ENCODE assay signal across 10 mouse cellular contexts in genomic region chr4:47503045-47503444, GRCm38 (mm10). TPM values are rescaled to one million over a fixed set of nuclear protein-coding genes. Genes with fewer than 3 reads are reported as not detected.
DNase-seq lines count a peak whose midpoint lies in the region; ATAC-seq lines count a peak whose summit lies in the region.
"Had no signal": no experiment of that assay in that cellular context is flagged by ENCODE, and none has a peak within 500 bp of the region (broad histone marks: within the 10 kb centered on the region; RNA-seq: fewer than 3 reads in every experiment).

No protein-coding gene starts in this region.

- 81% methylated on average over 6 of the region's 6 CpGs for WGBS in hindbrain, embryonic 11.5 days
- WGBS in hindbrain, embryonic 10.5 days, result 82% methylated on average over 6 of the region's 6 CpGs
- WGBS in midbrain, embryonic 16.5 days, result 84% methylated on average over 6 of the region's 6 CpGs
- WGBS in midbrain, embryonic 10.5 days, result 84% methylated on average over 6 of the region's 6 CpGs

- H3K9ac ChIP-seq in hindbrain, embryonic 11.5 days (ENCODE audit: low read depth, low read length), result no peak overlapping the region
- no peak overlapping the region for H3K9ac ChIP-seq in midbrain, embryonic 16.5 days (ENCODE audit: low read depth, low read length)
- H3K9ac ChIP-seq: forebrain, embryonic 12.5 days had no signal

- no peaks in the 10 kb centered on the region for H3K36me3 ChIP-seq in hindbrain, embryonic 11.5 days (ENCODE audit: control insufficient read depth, insufficient read depth, low read length)
- H3K36me3 ChIP-seq in hindbrain, embryonic 10.5 days, result no peaks in the 10 kb centered on the region
- H3K36me3 ChIP-seq in midbrain, embryonic 16.5 days (ENCODE audit: control insufficient read depth, insufficient read depth, low read length), result no peaks in the 10 kb centered on the region
- H3K36me3 ChIP-seq in midbrain, embryonic 10.5 days, result no peaks in the 10 kb centered on the region
- H3K36me3 ChIP-seq: forebrain, embryonic 12.5 days had no signal

- H3K4me3 ChIP-seq in hindbrain, embryonic 11.5 days (ENCODE audit: low read depth, low read length), result no peak overlapping the region
- no peak overlapping the region for H3K4me3 ChIP-seq in hindbrain, embryonic 10.5 days
- H3K4me3 ChIP-seq in midbrain, embryonic 16.5 days (ENCODE audit: low read depth, low read length), result no peak overlapping the region
- H3K4me3 ChIP-seq in midbrain, embryonic 10.5 days, result no peak overlapping the region
- H3K4me3 ChIP-seq: forebrain, embryonic 12.5 days had no signal

- peak; percentile 60 for ATAC-seq in frontal cortex, adult (ENCODE audit: low TSS enrichment)
- ATAC-seq in hindbrain, embryonic 11.5 days (ENCODE audit: low FRiP score), result no peak
- ATAC-seq in midbrain, embryonic 16.5 days, result no peak
- 0 out of 2 replicates have a peak, but pooled peaks have one; percentile 11 for ATAC-seq in megakaryocyte-erythroid progenitor cell, adult 5-6 weeks (replicated peaks; ENCODE audit: low FRiP score, low TSS enrichment, poor library complexity, severe bottlenecking)
- ATAC-seq: activated CD4-positive, CD25-positive, alpha-beta regulatory T cell, adult 4 months had no signal

- no peak overlapping the region for H3K27ac ChIP-seq in hindbrain, embryonic 11.5 days (ENCODE audit: low read depth, low read length)
- H3K27ac ChIP-seq in hindbrain, embryonic 10.5 days, result no peak overlapping the region
- no peak overlapping the region for H3K27ac ChIP-seq in midbrain, embryonic 16.5 days (ENCODE audit: low read length)
- no peak overlapping the region for H3K27ac ChIP-seq in midbrain, embryonic 10.5 days (replicated peaks)
- H3K27ac ChIP-seq: forebrain, embryonic 12.5 days had no signal

- no peaks in the 10 kb centered on the region for H3K4me1 ChIP-seq in hindbrain, embryonic 11.5 days (replicated peaks; ENCODE audit: control insufficient read depth, insufficient read depth, low read length)
- peaks cover 1% of the 10 kb centered on the region; the same call in 1 of the 2 replicates for H3K4me1 ChIP-seq in hindbrain, embryonic 10.5 days (replicated peaks)
- H3K4me1 ChIP-seq in midbrain, embryonic 16.5 days (ENCODE audit: control insufficient read depth, insufficient read depth, low read length), result no peaks in the 10 kb centered on the region
- no peaks in the 10 kb centered on the region for H3K4me1 ChIP-seq in midbrain, embryonic 10.5 days
- H3K4me1 ChIP-seq: forebrain, embryonic 12.5 days had no signal

- H3K9me3 ChIP-seq in hindbrain, embryonic 11.5 days (ENCODE audit: control insufficient read depth, low read length), result no peaks in the 10 kb centered on the region
- H3K9me3 ChIP-seq in hindbrain, embryonic 10.5 days, result no peaks in the 10 kb centered on the region
- H3K9me3 ChIP-seq in midbrain, embryonic 16.5 days (replicated peaks; ENCODE audit: control insufficient read depth, low read length, poor library complexity, severe bottlenecking), result no peaks in the 10 kb centered on the region
- H3K9me3 ChIP-seq in midbrain, embryonic 10.5 days (replicated peaks), result no peaks in the 10 kb centered on the region
- H3K9me3 ChIP-seq: forebrain, embryonic 12.5 days had no signal

- DNase-seq in frontal cortex, adult 2 months (ENCODE audit: extremely low spot score in 1 of 2, low spot score in 1 of 2), result no peak
- DNase-seq in hindbrain, embryonic 11.5 days (ENCODE audit: low spot score), result peak; percentile 12
- no peak for DNase-seq in hindbrain, embryonic 10.5 days (ENCODE audit: low spot score)
- DNase-seq in midbrain, embryonic 10.5 days (ENCODE audit: low spot score), result no peak
- no peak for DNase-seq in thymus, adult 18-20 months

- H3K4me2 ChIP-seq in hindbrain, embryonic 11.5 days (replicated peaks; ENCODE audit: low read depth, low read length), result no peak overlapping the region
- 0 out of 2 replicates have a peak overlapping the region, but pooled peaks have one; percentile 1 for H3K4me2 ChIP-seq in midbrain, embryonic 16.5 days (ENCODE audit: low read length)
- H3K4me2 ChIP-seq: forebrain, embryonic 12.5 days had no signal

- H3K27me3 ChIP-seq in hindbrain, embryonic 11.5 days (ENCODE audit: control insufficient read depth, insufficient read depth, low read length), result no peaks in the 10 kb centered on the region
- H3K27me3 ChIP-seq in hindbrain, embryonic 10.5 days (ENCODE audit: insufficient read depth, poor library complexity, severe bottlenecking), result no peaks in the 10 kb centered on the region
- no peaks in the 10 kb centered on the region for H3K27me3 ChIP-seq in midbrain, embryonic 16.5 days (ENCODE audit: control insufficient read depth, insufficient read depth, low read depth, low read length)
- H3K27me3 ChIP-seq in midbrain, embryonic 10.5 days (ENCODE audit: low read depth, poor library complexity, severe bottlenecking), result no peaks in the 10 kb centered on the region
- H3K27me3 ChIP-seq: forebrain, embryonic 12.5 days had no signal

RNA-seq across cellular contexts. Expression of gene Sec61b, which starts 28.6 kb away (rescaled TPM):
- polyA plus RNA-seq in frontal cortex, adult 2 months (2012; rRNA removed), result 69.2 and 72.9 TPM in 2 replicates
- polyA plus RNA-seq in hindbrain, embryonic 11.5 days (2014; fragmentation: Nextera tagmentation; extraction: Ambion mirVana), result 359 and 365 TPM in 2 replicates
- polyA plus RNA-seq in hindbrain, embryonic 10.5 days (2016; fragmentation: Nextera tagmentation; extraction: Ambion mirVana), result 378 and 396 TPM in 2 replicates
- 241 and 246 TPM in 2 replicates for polyA plus RNA-seq in midbrain, embryonic 16.5 days (2015; fragmentation: Nextera tagmentation; extraction: Ambion mirVana)
- polyA plus RNA-seq in midbrain, embryonic 10.5 days (2016; fragmentation: Nextera tagmentation; extraction: Ambion mirVana), result 339 and 378 TPM in 2 replicates
- total RNA-seq in megakaryocyte-erythroid progenitor cell, adult 5-6 weeks (2014; fragmentation: Nextera tagmentation), result 209 and 292 TPM in 2 replicates
- 189 and 247 TPM in 2 replicates for total RNA-seq in megakaryocyte-erythroid progenitor cell, adult 5-6 weeks (2017)

RNA-seq across cellular contexts. Expression of gene Alg2, which starts 28.9 kb away (rescaled TPM):
- 71.6 and 84.6 TPM in 2 replicates for polyA plus RNA-seq in frontal cortex, adult 2 months (2012; rRNA removed)
- 161 TPM in 2 replicates for polyA plus RNA-seq in hindbrain, embryonic 11.5 days (2014; fragmentation: Nextera tagmentation; extraction: Ambion mirVana)
- polyA plus RNA-seq in hindbrain, embryonic 10.5 days (2016; fragmentation: Nextera tagmentation; extraction: Ambion mirVana), result 94.9 and 120 TPM in 2 replicates
- polyA plus RNA-seq in midbrain, embryonic 16.5 days (2015; fragmentation: Nextera tagmentation; extraction: Ambion mirVana), result 341 and 347 TPM in 2 replicates
- 93.2 and 110 TPM in 2 replicates for polyA plus RNA-seq in midbrain, embryonic 10.5 days (2016; fragmentation: Nextera tagmentation; extraction: Ambion mirVana)
- total RNA-seq in megakaryocyte-erythroid progenitor cell, adult 5-6 weeks (2014; fragmentation: Nextera tagmentation), result 28.0 and 28.5 TPM in 2 replicates
- 15.6 and 18.3 TPM in 2 replicates for total RNA-seq in megakaryocyte-erythroid progenitor cell, adult 5-6 weeks (2017)

Comparison
In these comparisons a context has a peak if more than half of its experiments do, and no peak if none do; other contexts are left out.
1. ATAC-seq: peak in frontal cortex, adult (single experiment) and megakaryocyte-erythroid progenitor cell, adult 5-6 weeks (single experiment); none in hindbrain, embryonic 11.5 days (single experiment) and midbrain, embryonic 16.5 days (single experiment).